Mouse (Mus musculus): ENCODE measurements around the gene Terf2. TPM values are rescaled to one million over a fixed set of nuclear protein-coding genes. Genes with fewer than 3 reads are reported as not detected.

Gene Terf2
- polyA plus RNA-seq, 1 experiment from 2014 or later, result 20.7 TPM

DNA sequence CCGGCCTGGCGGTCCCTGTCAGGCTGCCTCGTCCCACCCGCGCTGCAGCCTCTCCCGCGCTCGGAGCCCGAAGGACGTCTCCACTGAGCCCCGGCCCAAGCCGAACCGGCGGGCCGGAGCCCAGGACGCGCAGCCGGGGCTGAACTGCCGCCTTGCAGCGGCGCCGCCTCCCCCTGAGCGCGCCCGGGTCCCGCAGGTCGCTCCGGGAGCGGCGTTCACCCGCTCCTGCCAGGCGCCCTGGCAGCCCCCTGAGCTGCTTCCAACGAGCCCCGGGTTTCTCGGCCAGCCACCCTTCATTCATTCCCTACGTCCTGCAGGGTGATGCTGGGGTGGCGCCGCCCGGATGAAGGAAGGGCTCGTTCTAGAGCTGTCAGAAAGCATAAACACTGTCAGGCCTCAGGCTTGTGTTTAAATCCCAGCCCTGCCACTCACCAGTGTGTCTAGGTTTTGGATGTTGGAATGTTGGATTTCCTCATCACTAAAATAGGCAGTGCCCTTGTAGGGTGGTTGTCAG lies 64.7 kb downstream of the Terf2 start:
- peaks cover 3% of the 10 kb centered on the region; the same call in 1 of the 2 replicates for H3K36me3 ChIP-seq (ENCODE audit: control insufficient read depth, insufficient read depth, low read length)

GRCm38 (mm10) chr8:107030650-107031576 lies 65.4 kb downstream of the Terf2 start, which contains the start of gene Vps4a:
Gene Vps4a, plus strand, starts transcription at chr8:107031222.
- Histone ChIP-seq H3K4me1 (ENCODE audit: control insufficient read depth, insufficient read depth, low read length) (peaks cover 15% of the 10 kb centered on the region; the same call in 1 of the 2 replicates), H3K4me3 (ENCODE audit: low read depth, low read length) (peak within 1 kb of the TSS; percentile 92), H3K9ac (replicated peaks; ENCODE audit: low read depth, low read length) (peak within 1 kb of the TSS; percentile 97), H3K4me2 (ENCODE audit: low read depth, low read length) (peak within 1 kb of the TSS; percentile 87), H3K36me3 (ENCODE audit: control insufficient read depth, insufficient read depth, low read length) (no peaks in the 10 kb centered on the region), H3K27me3 (ENCODE audit: control insufficient read depth, insufficient read depth, low read length) (no peaks in the 10 kb centered on the region), H3K27ac (ENCODE audit: low read depth, low read length) (peak within 1 kb of the TSS; percentile 74), H3K9me3 (ENCODE audit: control insufficient read depth, low read length) (no peaks in the 10 kb centered on the region)
- 4% methylated on average over 65 of the region's 66 CpGs for WGBS
- peak; percentile 95 for ATAC-seq (ENCODE audit: low read depth)

More for the DNA sequence above, 64.7 kb downstream of the Terf2 start:
- Histone ChIP-seq H3K9ac (replicated peaks; ENCODE audit: low read depth, low read length) (peak overlapping the region; percentile 97), H3K4me1 (ENCODE audit: control insufficient read depth, insufficient read depth, low read length) (peaks cover 15% of the 10 kb centered on the region; the same call in 1 of the 2 replicates), H3K27me3 (ENCODE audit: control insufficient read depth, insufficient read depth, low read length) (no peaks in the 10 kb centered on the region), H3K27ac (ENCODE audit: low read depth, low read length) (peak overlapping the region; percentile 74), H3K4me2 (ENCODE audit: low read depth, low read length) (peak overlapping the region; percentile 87), H3K9me3 (ENCODE audit: control insufficient read depth, low read length) (no peaks in the 10 kb centered on the region), H3K4me3 (ENCODE audit: low read depth, low read length) (peak overlapping the region; percentile 92)
- WGBS, result under 1% methylated on average over 32 of the region's 40 CpGs
- ATAC-seq (ENCODE audit: low read depth), result no peak; the same call in none of the 2 replicates

DNA sequence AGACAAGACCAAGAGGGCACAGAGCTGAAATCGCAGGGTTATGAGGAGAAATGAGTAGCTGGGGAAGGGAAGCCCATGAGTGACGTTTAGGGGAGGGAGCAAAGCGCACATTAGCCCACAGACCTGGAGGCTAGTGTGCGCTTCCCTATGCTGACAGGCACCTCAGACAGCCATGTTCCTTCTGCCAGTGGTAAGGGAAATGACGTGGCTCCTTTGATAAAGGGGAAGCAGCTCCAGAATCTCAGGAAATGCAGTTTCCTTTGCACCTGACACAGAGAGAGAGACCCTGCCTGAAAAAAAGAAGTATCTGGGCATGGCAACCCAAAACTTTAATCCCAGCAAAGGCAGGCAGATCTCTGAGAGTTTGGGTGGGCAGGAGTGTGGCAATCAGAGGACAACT lies 66.3 kb downstream of the Terf2 start:
- no peak for ATAC-seq (ENCODE audit: low read depth)
- H3K4me1 ChIP-seq (ENCODE audit: control insufficient read depth, insufficient read depth, low read length), result peaks cover 15% of the 10 kb centered on the region; the same call in 1 of the 2 replicates
- no peak overlapping the region for H3K4me2 ChIP-seq (ENCODE audit: low read depth, low read length)
- H3K27ac ChIP-seq (ENCODE audit: low read depth, low read length), result no peak overlapping the region
- no peak overlapping the region for H3K9ac ChIP-seq (replicated peaks; ENCODE audit: low read depth, low read length)
- WGBS, result 80% methylated on average over 5 of the region's 5 CpGs
- no peaks in the 10 kb centered on the region for H3K9me3 ChIP-seq (ENCODE audit: control insufficient read depth, low read length)
- H3K4me3 ChIP-seq (ENCODE audit: low read depth, low read length), result no peak overlapping the region
- H3K36me3 ChIP-seq (ENCODE audit: control insufficient read depth, insufficient read depth, low read length), result no peaks in the 10 kb centered on the region
- no peaks in the 10 kb centered on the region for H3K27me3 ChIP-seq (ENCODE audit: control insufficient read depth, insufficient read depth, low read length)

- WGBS, result 77% methylated on average over 3 of the region's 3 CpGs
- no peaks in the 10 kb centered on the region for H3K9me3 ChIP-seq (ENCODE audit: control insufficient read depth, low read length)
- ATAC-seq (ENCODE audit: low read depth), result no peak
These were observed 67.0 kb downstream of the Terf2 start for GRCm38 (mm10) chr8:107029310-107029709.

GRCm38 (mm10) chr8:107023479-107023878 lies 72.9 kb downstream of the Terf2 start:
- no peaks in the 10 kb centered on the region for H3K36me3 ChIP-seq (ENCODE audit: control insufficient read depth, insufficient read depth, low read length)
- no peak overlapping the region for H3K4me3 ChIP-seq (ENCODE audit: low read depth, low read length)
- no peak for ATAC-seq (ENCODE audit: low read depth)
- H3K27ac ChIP-seq (ENCODE audit: low read depth, low read length), result no peak overlapping the region
- no peaks in the 10 kb centered on the region for H3K9me3 ChIP-seq (ENCODE audit: control insufficient read depth, low read length)
- no peak overlapping the region for H3K9ac ChIP-seq (replicated peaks; ENCODE audit: low read depth, low read length)
- no peaks in the 10 kb centered on the region for H3K4me1 ChIP-seq (ENCODE audit: control insufficient read depth, insufficient read depth, low read length)
- H3K27me3 ChIP-seq (ENCODE audit: control insufficient read depth, insufficient read depth, low read length), result no peaks in the 10 kb centered on the region
- no peak overlapping the region for H3K4me2 ChIP-seq (ENCODE audit: low read depth, low read length)
- 91% methylated on average over 8 of the region's 8 CpGs for WGBS

More at GRCm38 (mm10) chr8:107029310-107029709, 67.0 kb downstream of the Terf2 start:
- Histone ChIP-seq H3K36me3 (ENCODE audit: control insufficient read depth, insufficient read depth, low read length) (no peaks in the 10 kb centered on the region), H3K27me3 (ENCODE audit: control insufficient read depth, insufficient read depth, low read length) (no peaks in the 10 kb centered on the region), H3K4me1 (ENCODE audit: control insufficient read depth, insufficient read depth, low read length) (peaks cover 15% of the 10 kb centered on the region; the same call in 1 of the 2 replicates), H3K27ac (ENCODE audit: low read depth, low read length) (no peak overlapping the region), H3K4me3 (ENCODE audit: low read depth, low read length) (no peak overlapping the region), H3K4me2 (ENCODE audit: low read depth, low read length) (no peak overlapping the region), H3K9ac (replicated peaks; ENCODE audit: low read depth, low read length) (no peak overlapping the region)

Small RNA genes within 50 kb of the gene (microRNA-seq; reads per million reads assigned to microRNA genes)
- 1.4 reads per million for gene Mir7075

Other genes starting within 250 kb of the Terf2 start
- 1.4 and 2.0 TPM in 2 replicates for gene Has3, start 226.3 kb downstream of the Terf2 start, polyA plus RNA-seq (2014; fragmentation: Nextera tagmentation; extraction: Ambion mirVana)
- 42.7 and 45.2 TPM in 2 replicates for gene Utp4, start 202.9 kb downstream of the Terf2 start, polyA plus RNA-seq (2014; fragmentation: Nextera tagmentation; extraction: Ambion mirVana)
- 5.3 and 5.7 TPM in 2 replicates for gene Sntb2, start 160.8 kb downstream of the Terf2 start, polyA plus RNA-seq (2014; fragmentation: Nextera tagmentation; extraction: Ambion mirVana)
- 155 and 162 TPM in 2 replicates for gene Vps4a, start 65.3 kb downstream of the Terf2 start, polyA plus RNA-seq (2014; fragmentation: Nextera tagmentation; extraction: Ambion mirVana)
- gene Pdf, start 47.9 kb downstream of the Terf2 start, polyA plus RNA-seq (2014; fragmentation: Nextera tagmentation; extraction: Ambion mirVana), result 36.5 and 36.8 TPM in 2 replicates
- 39.9 and 46.6 TPM in 2 replicates for gene Cog8, start 39.9 kb downstream of the Terf2 start, polyA plus RNA-seq (2014; fragmentation: Nextera tagmentation; extraction: Ambion mirVana)
- gene Nip7, start 39.7 kb downstream of the Terf2 start, polyA plus RNA-seq (2014; fragmentation: Nextera tagmentation; extraction: Ambion mirVana), result 62.5 and 65.5 TPM in 2 replicates
- gene Tmed6, start 30.9 kb downstream of the Terf2 start, polyA plus RNA-seq (2014; fragmentation: Nextera tagmentation; extraction: Ambion mirVana), result not detected in 2 replicates
- gene Cyb5b, start 54.1 kb upstream of the Terf2 start, polyA plus RNA-seq (2014; fragmentation: Nextera tagmentation; extraction: Ambion mirVana), result 113 and 123 TPM in 2 replicates
- 15.7 and 16.7 TPM in 2 replicates for gene Nfat5, start 196.9 kb upstream of the Terf2 start, polyA plus RNA-seq (2014; fragmentation: Nextera tagmentation; extraction: Ambion mirVana)